Mouse (Mus musculus) urinary bladder, adult 2 months (tissue): ENCODE measurements around the gene Mgat4c. TPM values are rescaled to one million over a fixed set of nuclear protein-coding genes. Genes with fewer than 3 reads are reported as not detected.
"Not testable (repeated sequence)": the region's sequence is repeated elsewhere in the genome, so short reads cannot be mapped to it uniquely, and the experiment has no call there.

Source experiments
- DNase-seq: peaks from one replicate; pipeline ENCODE4 v3.0.0; 2022; ENCODE audit warnings: low spot score
- polyA plus RNA-seq: library from polyadenylated mRNA; depleted of rRNA; stranded (reverse); fragments of >200 nt; gene quantifications from 2 replicates; pipeline ENCODE4 v1.2.3, GENCODE M21; 2012

The Mgat4c gene
- polyA plus RNA-seq, 1 experiment, result not detected

DNA sequence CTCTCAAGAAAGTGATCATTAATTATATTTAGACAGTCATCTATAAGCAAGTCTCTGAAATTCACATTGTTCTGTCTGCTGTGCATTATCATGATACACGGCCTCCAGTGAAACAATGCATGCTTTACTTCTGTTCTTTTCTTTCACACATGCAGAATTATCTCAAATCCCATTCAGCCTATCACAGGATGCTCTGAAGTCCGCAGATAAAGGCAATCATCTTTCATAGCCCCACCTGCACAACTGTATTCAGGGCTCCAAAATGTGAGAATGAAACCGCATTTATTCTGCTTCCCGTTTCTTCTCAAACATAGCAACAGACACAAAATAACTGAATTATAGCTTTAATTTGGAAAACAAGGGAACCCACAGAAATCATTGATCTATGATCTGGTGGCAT is 446.1 kb downstream of the Mgat4c start:
- no peak for DNase-seq

DNA sequence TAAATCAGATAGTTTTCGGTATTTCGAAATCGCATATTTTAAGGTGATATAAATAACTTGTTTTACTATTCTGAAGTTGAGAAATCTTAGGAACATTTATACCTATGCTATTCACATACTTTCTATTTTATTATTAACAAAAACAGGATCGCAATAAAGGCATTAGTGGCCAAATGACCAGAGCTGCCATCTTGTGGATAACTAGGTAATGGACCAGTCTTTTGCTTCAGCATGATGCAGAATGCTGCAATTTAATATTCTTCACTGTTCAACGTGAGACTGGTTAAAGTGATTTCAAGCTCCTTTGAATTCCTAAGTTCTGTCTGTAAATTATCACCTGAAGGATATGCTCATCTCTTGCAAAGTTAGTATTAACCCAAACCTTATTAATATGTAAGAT is 473.6 kb downstream of the Mgat4c start:
- no peak for DNase-seq

DNA sequence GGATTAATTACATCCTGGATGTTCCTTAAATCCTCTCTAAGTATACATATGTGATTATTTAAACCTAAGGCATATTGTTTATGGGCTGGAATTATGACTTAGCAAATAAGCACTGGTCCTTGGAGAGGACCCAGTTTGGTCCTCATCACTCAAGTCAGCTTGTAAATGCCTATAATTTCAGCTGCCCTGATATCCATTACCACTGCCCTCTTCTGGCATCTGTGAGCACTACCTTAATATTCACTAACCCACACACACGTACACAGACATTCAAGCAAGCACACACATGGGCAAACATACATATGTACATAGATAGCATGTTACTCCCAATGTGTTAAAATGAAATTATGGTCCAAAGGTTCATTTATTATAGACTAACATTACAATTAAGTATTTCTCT is 474.6 kb downstream of the Mgat4c start:
- no peak for DNase-seq

DNA sequence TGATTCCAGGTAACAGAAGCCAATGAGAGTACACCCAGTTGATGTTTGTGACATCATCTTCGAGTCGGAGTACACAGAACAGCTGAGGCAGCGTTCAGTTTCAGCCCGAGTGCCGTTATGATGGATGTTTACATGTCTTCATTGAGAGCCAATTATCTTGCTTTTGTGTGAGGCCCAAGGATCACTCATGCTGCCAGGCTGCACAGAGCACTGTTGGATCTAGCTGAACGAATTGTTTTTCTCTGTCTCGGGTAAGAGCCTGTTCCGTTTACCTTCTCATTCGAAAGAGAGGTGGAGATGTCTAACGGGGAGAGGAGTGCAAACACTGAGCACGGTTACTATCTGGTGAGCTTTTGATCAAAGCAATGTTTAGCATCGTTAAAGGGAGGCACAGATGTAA is 477.5 kb downstream of the Mgat4c start:
- DNase-seq, result no peak

DNA sequence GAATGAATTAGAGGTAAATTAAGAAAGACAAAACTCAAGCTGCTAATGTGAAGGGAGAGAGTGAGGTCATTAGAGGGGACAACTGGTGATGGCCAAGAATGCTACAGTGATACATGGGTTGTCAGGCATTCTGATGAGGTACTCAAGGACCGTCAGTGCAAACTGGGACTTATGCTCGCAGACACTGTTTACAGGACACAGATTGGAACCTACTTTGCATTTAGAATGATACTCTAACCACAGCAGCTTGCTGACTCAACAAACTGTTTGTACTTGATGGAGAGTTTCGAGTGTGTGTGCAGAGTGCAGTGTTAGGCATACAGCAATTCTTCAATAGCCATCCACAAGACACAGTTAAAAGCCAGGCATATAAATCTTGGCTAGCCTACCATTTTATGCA is 503.4 kb downstream of the Mgat4c start:
- no peak for DNase-seq

DNA sequence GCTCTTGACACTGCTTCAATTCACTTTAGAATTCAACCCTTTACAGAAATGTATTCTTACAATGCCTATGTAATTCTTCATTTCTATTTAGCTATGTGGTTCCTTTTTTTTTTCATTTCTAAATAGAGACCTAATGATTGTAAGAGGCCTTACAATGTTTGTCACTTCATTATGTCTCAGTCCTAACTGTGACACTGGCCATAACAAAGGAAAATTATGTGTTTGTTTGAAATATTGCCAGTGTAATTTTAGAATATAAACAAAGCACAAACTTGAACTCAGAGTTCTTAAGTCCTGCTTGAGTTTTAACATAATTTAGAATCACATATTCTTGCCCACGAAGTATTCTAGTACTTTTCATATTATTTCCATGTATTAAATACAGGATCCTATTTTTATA is 510.4 kb downstream of the Mgat4c start:
- DNase-seq, result no peak

DNA sequence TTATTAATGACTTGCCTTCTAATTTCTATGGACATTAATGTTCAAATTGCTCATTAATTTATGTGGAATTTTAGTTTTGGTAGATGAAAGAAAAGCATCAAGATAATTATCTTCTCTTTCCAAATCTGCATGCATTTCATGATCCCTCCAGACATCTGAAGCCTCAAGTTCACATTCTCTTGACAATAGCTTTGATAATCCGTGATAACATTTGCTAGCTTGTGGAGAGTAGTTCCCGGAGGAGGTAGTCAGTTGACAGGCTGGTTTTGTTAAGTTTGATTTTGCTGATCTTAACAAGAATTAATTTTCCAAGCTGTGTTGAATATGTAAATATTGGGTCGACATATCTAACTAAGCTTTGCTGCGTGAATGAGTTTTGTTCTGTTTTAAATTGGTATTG is 515.6 kb downstream of the Mgat4c start:
- DNase-seq, result no peak

DNA sequence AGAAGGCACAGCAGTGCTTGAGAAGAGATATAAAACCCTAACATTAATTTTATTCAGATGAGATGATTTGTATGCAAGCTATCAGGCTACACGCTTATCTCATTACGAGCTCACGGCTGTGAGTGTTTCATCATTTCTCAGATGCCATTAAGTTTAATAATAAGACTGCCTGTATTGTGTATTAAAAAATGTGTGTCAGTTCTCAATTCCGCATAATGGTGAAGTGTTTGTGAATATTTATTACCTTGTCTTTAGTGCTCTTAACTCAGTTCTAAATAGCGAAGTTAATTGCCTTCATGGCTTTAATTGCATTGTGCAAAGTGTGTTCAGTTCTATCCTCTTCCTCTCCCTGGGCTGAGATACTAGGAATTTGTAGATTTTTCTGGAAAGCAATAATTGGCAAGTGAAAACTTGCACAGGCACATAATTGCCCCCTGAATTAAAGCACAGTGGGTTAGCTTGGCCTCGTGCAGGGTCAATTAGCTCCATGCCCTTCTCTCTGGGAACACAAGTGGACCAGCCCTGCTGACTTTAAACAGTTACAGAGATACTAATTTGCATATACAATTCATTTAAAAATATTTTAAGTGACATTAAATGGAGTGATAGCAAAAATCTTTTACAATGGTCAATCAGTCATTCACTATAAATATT is 557.4 kb downstream of the Mgat4c start:
- DNase-seq, result no peak

DNA sequence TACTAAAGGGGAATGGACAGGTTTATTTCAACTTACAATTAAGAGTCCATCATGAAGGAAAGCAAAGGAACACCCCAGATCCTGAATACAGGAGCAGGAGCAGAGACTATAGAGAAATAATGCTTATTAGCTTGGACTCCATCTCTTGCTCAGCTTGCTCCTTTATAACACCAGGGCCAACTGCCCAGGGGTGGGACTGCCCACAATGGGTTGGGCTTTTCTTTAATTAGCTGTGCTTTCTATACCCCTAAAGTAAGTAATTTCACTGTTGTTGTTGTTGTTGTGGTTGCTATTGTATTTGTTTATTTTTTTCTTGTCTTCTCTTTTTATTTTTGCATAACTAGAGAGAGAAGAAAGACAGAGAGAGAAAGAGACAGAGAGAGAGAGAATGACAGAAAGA is 562.6 kb downstream of the Mgat4c start:
- DNase-seq, result no peak

DNA sequence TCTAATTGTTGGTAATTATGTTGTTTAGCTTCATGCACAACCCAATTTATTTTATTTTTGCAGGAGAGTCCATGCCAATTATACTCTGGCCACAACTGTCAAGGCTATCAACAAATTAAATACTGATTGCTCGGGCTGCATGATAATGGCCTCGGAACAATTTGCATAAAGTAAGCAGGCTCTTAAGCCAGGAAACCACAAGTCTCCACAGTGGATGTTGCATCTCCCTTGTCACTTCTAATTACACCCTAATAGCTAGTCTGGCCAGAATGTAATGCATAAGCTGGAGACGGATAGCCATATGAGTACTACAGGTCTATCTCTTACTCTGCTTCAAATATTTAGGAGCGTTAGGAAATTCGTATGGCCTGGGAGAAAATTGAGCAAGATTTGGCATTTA is 563.3 kb downstream of the Mgat4c start:
- DNase-seq, result no peak

DNA sequence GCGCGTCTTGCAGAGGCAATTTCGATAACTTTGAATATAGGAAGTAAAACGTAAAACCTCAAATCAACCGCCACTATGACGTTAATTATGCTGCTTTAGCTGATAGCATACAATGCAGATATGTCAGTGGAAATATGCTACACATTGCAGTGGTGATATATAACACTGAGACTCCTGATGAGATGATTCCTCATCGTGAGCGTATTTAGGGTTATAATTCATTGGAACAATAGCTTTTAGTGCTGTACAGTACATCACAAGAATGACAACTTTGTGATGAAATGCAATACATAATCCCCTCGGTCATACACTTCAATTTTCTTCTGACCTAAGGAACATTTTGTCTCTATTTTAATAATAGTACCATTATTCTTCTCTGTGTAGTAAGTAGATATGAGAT is 564.0 kb downstream of the Mgat4c start:
- DNase-seq, result no peak

DNA sequence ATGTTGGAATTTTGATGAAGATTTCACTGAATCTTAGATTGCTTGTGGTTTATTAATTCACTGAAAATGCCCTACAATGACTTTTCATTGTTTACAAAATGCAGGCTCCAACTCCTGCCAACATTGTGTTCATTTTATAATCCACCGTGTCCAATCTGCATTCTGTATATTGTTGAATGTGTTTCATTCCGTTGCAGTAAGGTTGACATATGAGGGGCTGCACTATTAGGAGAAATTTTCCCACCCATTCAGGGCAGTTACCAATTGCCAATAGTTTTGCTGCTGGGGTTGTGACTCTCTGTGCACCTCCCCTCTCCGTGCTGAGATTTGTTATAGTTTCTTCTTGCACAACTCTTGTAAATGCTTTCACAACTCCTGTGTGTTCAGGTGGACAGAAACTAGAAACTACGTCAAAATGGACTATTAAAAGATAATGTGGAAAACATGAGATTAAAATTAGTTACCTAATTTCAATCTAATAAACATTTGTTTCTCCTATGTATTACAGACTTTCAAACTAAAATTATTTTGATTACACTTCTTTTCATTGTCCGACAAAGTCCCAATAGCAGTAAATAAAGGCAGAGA is 627.7 kb downstream of the Mgat4c start:
- no peak for DNase-seq

DNA sequence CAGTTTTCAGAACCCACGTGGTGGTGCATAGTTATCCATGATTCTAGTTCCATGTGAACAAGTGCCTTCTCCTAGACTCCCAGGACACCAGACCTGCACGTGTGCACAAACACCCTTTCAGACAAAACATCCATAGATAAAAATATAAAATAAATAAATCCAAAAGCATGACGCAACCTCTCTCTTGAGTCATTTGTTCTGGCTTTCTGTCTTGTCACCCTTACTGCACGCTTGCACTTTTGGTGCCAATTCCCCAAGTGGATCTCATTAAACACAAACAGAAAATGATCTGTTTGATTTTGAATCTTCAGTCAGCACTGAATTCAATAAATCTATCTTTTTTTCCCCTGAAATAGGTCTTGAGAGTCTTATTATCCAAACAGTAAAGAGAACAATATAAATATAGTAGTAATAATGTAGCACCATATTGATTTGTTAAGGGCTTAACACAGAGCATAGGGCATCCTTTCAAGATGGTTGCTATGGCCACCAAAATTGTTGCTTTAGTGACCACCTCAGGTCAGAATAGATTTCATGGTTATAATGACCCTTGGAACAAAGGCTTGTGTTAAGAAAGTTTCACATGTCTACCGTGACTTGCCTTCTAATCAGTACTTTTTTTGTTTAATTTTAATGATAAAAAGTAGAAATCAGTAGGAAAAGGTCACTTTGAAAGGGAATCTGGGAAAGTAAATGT is 684.5 kb downstream of the Mgat4c start:
- DNase-seq, result no peak

DNA sequence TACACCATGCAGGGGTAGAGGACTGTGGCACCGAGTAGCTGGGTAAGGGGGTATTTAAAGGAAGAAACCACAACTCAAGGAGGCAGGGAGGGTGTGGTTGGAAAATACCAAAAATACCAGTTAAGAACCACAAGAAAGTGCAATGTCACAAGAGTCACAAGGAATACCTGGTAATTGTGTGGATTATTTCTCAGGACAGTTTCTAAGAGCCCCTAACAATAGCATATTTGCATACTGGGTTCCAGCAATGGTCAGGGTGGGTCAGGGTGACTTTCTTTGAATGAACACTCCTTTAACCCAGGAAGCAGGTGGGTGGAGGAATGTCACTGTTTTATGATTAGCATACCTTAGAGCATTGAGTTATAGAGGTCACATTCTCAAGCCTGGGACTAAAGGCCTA is 689.3 kb downstream of the Mgat4c start:
- DNase-seq, result no peak

DNA sequence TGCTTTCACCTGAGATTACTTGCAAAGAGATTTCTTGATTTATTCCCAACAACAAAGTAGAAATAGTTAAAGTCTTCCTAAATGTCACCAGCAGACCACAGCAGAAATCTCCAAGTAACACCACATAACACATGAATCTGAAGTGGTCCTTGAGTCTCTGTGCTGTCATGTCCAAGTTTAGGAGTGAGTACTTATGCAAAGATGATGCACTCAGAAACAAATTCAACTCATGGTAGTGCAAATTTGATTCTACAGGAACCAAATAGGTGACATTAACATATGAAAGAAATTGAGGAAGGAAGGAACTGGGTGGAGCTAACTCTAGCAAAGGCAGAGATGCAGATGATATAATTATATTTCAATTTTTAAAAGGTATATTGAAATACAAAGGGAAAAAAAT is 690.8 kb downstream of the Mgat4c start:
- no peak for DNase-seq

DNA sequence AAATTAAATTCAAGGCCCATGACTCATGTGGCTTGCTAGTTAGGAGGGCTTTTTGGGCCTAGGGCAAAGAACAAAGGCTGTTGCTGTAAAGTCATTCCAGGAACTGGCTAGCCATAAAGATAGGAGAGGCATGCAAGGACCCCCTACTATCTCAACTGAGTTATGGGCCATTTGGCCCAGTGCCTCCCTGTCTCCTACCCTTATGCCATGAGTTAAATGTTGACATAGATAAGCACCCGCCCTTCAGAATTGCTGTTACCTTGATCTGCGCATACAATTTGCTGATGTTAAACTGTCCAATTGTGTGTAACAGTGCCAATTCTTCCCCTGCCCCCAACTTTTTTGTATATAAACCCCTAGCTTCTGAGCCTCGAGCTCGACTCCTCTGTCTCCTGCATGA is 692.8 kb downstream of the Mgat4c start:
- no peak for DNase-seq

DNA sequence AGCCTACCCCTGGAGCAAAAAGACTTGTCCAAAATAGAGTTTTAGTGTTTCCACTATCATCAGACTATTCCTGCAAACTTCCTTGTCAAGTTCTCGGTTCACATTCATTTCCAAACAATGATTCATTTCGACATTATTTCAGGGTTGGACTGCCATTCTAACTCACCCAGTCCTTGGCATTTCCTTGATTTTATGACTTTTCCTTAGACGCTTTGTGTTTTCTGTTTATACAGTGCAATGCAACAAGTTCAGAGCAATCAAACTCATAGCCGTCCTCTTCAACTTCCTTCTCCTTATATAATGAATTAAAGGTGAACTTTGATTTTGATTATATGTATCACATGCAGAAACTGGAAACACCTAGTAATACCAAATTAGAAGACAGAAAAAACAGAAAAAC is 696.1 kb downstream of the Mgat4c start:
- DNase-seq, result no peak

DNA sequence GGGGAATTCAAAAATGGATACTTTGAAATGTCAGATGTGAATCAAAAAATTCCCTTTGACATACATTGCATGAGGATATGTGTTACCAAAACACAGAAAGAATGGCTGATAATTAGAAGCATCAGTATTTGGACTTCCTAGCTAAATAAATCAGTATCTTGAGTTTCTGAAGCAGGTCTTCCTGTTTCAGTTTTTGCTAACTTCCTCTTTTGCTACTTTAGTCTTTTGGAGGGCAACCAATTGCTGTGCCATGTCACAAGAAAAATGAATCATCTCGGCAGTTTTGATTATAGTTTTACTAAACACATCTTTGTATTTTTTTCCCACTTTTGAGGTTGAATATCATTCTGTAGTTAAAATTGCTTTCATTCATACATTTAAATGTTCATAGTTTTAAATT is 707.9 kb downstream of the Mgat4c start:
- DNase-seq, result no peak

DNA sequence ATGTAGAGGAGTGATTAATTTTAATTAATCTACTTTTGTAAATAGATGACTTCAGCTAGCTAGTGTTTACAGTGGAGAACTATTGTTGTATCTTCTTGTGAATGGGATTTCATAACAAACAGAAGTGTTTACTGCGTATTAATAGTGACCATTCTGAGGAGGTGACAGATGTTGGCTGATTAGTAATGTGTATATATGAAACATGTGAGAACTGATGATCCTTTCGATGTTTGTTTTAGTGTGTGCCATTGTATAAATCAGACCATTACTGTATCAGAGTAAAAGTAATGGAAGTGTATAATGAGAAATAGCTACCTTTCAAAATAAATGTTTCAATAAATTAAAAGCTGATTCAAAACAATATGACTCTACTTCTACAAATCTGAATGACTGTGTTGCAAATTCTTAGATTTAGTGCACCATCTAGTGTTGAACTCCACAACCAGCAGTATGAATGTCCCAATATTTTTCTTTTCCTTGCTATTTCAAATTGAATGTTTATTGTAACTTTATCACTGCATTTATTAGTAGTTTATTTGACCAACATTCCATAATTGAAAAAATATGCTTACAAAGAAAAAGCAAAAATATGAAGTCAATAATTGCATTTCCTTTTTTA is 736.5 kb downstream of the Mgat4c start:
- no peak for DNase-seq

DNA sequence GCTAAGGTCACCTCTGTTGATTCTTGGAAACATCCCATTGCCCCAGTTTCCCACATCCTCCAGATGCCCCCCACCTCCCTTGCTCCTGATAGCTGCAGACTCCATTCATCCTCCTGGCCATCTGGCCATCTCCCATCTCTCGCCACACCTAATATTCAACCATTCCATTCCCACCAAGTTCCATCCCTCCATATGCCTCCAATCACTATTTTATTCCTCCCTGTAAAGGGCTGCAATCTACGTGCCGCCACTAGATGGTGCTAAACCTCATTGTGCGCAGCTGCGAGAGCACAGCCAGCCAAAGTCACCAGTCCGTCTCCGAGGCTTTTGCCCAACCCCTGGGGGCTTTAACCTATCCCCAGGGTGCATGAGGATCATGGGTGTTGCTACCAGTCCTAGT is 753.8 kb downstream of the Mgat4c start:
- DNase-seq, result not testable (repeated sequence)

DNA sequence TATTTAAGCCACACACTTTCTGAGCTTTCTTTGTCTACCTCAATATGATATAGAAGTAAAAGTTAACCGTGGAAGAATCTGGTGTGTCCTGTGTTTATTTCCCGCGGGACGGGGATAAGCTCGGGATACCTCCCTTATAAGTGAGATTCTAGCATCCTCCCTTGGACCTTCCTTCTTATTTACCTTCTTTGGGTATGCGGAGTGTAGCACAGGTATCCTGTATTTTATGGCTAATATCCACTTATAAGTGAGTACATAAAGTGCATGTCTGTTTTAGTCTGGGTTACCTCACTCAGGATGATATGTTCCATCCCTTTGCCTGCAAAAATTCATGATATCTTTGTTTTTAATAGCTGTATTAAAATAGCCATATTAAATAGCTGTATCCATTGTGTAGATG is 754.2 kb downstream of the Mgat4c start:
- not testable (repeated sequence) for DNase-seq
